Mouse (Mus musculus): Measurements from ENCODE around the gene Flad1.

DNA sequence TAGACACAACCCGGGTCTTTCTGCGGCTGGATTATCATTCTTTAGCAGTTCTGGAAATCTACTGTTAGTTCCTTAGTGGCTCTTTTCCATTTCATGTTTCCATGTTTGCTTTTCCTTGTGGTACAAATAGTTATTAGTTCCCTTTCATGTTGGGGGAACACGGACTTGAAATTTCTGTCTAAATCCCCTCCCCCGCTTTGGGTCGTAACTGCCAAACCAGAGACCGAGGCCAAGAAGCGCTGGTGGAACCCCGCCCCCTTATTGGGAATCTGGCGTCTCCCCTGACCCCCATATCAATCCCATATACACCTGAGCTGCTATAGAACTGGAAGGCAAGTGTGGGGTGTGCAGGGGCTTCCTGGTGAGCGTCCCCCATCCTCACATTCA, 16.3 kb downstream of the Flad1 start:
- TF ChIP-seq ZNF384 (IDR thresholded peaks at IDR 0.05; ENCODE audit: low read depth, low read length) (no peak), MAFK (IDR thresholded peaks at IDR 0.05; ENCODE audit: insufficient read depth, low read depth, low read length) (no peak), CHD2 (IDR thresholded peaks at IDR 0.05; ENCODE audit: low read depth, low read length) (no peak), HCFC1 (IDR thresholded peaks at IDR 0.05; ENCODE audit: borderline replicate concordance, insufficient read depth, low read length) (no peak)

All from ES-E14 (cell line).